Mouse (Mus musculus): ENCODE results near the gene Cdcp1. TPM values are rescaled to one million over a fixed set of nuclear protein-coding genes. Genes with fewer than 3 reads are reported as not detected.

Gene Cdcp1
- polyA plus RNA-seq, 1 experiment from 2014 or later, result 5.3 TPM

DNA sequence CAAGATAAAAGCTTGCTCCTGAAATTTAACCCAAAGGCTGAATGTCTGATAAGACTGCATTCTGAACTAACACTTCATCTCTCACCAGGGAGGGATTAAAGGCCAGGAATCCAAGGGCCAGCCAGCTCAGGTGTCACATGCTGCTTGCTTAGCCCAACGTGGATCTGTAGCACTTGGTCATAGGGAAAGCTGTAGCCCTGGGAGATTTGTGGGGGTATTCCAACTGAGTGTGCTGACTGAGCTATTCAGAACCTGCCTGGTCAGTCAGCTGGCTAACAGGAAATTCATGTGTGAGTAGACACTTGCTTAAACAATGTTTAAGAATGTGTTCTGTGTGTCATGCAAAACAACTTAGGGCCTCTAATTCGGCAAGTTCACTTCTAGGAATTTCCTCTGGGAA lies 9.3 kb downstream of the Cdcp1 start:
- H3K4me2 ChIP-seq (replicated peaks), result no peak overlapping the region
- no peaks in the 10 kb centered on the region for H3K9me3 ChIP-seq
- H3K9ac ChIP-seq, result no peak overlapping the region
- no peaks in the 10 kb centered on the region for H3K4me1 ChIP-seq
- no peaks in the 10 kb centered on the region for H3K36me3 ChIP-seq
- 33% methylated on average over 2 of the region's 2 CpGs for WGBS
- no peak for ATAC-seq (ENCODE audit: low FRiP score, low read depth)
- no peak overlapping the region for H3K27ac ChIP-seq
- no peak overlapping the region for H3K4me3 ChIP-seq
- no peaks in the 10 kb centered on the region for H3K27me3 ChIP-seq

DNA sequence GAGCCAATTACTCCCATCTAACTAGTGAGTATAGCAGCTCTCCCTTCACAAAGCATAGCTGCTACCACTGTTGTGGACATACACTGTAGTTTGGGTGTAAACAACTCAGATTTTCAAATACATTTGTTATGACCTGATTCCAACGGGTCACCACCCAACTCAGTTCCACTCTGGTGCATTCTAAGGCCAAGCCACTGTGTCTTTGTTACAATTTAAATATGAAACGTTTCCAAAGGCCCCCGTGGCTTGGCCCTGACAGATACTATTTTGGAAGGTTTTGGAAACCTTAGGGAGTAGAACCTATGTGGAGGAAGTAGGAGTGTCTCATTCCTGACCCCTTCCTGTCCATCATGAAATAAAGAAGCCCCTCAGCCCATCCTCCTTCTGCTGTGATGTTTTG lies 15.7 kb downstream of the Cdcp1 start:
- Histone ChIP-seq H3K27ac (no peak overlapping the region), H3K9ac (no peak overlapping the region), H3K4me2 (replicated peaks) (no peak overlapping the region), H3K9me3 (no peaks in the 10 kb centered on the region), H3K36me3 (no peaks in the 10 kb centered on the region), H3K4me3 (no peak overlapping the region), H3K4me1 (no peaks in the 10 kb centered on the region), H3K27me3 (no peaks in the 10 kb centered on the region)
- ATAC-seq (ENCODE audit: low FRiP score, low read depth), result no peak
- 76% methylated on average over 3 of the region's 3 CpGs for WGBS

DNA sequence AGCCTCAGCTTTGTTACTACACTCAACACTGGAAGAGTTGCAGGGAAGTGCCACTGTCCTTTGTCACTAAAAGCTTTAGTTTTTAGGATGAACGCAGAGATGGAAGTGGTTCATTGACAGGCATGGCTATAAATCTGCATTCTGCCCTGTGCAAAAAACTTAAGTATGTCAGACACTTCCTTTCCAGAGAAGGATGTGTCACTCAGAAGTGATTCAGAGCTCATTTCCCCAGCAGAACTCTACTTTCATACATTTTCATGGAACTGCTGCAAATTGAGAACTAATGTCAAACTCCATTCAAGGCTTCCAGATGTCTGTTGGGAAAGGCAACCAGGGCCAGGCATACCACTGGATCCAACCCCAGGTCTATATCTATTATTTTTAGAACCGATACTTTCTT lies 27.6 kb downstream of the Cdcp1 start:
- Histone ChIP-seq H3K9ac (no peak overlapping the region), H3K4me3 (no peak overlapping the region), H3K4me1 (no peaks in the 10 kb centered on the region), H3K27me3 (no peaks in the 10 kb centered on the region), H3K4me2 (replicated peaks) (no peak overlapping the region), H3K27ac (no peak overlapping the region), H3K9me3 (no peaks in the 10 kb centered on the region), H3K36me3 (no peaks in the 10 kb centered on the region)
- ATAC-seq (ENCODE audit: low FRiP score, low read depth), result no peak
- 70% methylated on average over 2 of the region's 2 CpGs for WGBS

DNA sequence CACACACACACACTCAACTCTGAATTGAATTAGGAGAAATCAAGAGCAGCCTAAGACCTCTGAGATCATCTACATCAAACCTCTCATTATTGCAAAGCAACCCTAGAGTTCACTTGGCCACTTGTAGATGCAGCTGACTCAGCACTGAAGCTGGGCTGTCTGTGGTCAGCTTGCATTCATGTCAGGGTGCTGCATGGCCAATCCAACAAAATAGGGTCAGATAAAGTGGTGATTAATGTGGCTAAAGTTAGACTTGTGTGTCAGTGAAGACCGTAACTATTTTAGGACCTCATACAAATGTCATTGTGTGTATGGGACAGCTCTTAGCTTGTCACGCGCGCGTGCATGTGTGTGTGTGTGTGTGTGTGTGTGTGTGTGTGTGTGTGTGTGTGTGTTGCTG lies 28.2 kb downstream of the Cdcp1 start:
- H3K4me1 ChIP-seq, result no peaks in the 10 kb centered on the region
- H3K27ac ChIP-seq, result no peak overlapping the region
- WGBS, result 98% methylated on average over 5 of the region's 5 CpGs
- no peak overlapping the region for H3K4me2 ChIP-seq (replicated peaks)
- H3K9ac ChIP-seq, result no peak overlapping the region
- no peaks in the 10 kb centered on the region for H3K36me3 ChIP-seq
- no peak for ATAC-seq (ENCODE audit: low FRiP score, low read depth)
- H3K27me3 ChIP-seq, result no peaks in the 10 kb centered on the region
- H3K4me3 ChIP-seq, result no peak overlapping the region
- no peaks in the 10 kb centered on the region for H3K9me3 ChIP-seq

DNA sequence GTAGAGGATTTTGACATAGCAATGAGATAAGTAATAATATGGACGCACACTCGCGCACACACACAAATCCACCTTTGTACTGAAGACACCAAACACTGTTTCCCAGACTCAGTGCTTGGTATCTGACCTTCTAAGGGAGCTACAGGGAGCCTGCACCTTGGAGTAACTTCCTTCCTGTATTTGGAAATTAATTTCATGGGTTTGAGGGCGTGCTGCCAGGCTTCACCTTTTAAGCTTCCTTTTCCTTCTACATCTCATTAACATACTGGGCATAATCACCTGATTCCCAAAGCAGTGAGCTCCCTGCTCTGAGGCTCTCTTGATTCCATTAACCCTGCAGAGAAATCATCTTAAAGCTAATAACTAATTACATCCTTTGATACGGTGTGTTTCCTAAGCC lies 29.7 kb downstream of the Cdcp1 start:
- Histone ChIP-seq H3K4me3 (no peak overlapping the region), H3K9ac (no peak overlapping the region), H3K4me2 (replicated peaks) (no peak overlapping the region), H3K4me1 (no peaks in the 10 kb centered on the region), H3K36me3 (no peaks in the 10 kb centered on the region), H3K27me3 (no peaks in the 10 kb centered on the region), H3K9me3 (no peaks in the 10 kb centered on the region), H3K27ac (no peak overlapping the region)
- no peak for ATAC-seq (ENCODE audit: low FRiP score, low read depth)
- WGBS, result 86% methylated on average over 5 of the region's 5 CpGs

DNA sequence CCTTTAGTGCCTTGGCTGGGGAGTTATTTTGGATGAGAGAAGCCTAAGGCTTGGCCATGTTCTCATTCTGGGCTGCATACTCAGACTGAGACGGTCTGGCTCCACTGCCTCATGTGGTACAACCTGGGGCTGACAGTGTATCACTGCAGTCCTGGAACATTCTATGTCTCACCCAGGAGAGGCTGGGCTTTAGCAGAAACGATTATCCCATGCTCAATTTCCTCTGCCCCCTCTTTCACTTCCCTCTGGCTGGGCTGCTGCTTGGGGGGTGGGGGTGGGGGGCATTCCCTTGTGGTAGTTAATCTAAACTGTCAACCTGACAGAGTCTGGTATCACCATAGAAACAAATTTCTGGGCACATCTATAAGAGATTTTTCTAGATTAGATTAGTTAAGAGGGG lies 30.3 kb downstream of the Cdcp1 start:
- ATAC-seq (ENCODE audit: low FRiP score, low read depth), result no peak
- Histone ChIP-seq H3K4me1 (no peaks in the 10 kb centered on the region), H3K9ac (no peak overlapping the region), H3K4me2 (replicated peaks) (no peak overlapping the region), H3K9me3 (no peaks in the 10 kb centered on the region), H3K27ac (no peak overlapping the region), H3K4me3 (no peak overlapping the region), H3K36me3 (no peaks in the 10 kb centered on the region), H3K27me3 (no peaks in the 10 kb centered on the region)
- WGBS, result 59% methylated on average over 2 of the region's 2 CpGs

DNA sequence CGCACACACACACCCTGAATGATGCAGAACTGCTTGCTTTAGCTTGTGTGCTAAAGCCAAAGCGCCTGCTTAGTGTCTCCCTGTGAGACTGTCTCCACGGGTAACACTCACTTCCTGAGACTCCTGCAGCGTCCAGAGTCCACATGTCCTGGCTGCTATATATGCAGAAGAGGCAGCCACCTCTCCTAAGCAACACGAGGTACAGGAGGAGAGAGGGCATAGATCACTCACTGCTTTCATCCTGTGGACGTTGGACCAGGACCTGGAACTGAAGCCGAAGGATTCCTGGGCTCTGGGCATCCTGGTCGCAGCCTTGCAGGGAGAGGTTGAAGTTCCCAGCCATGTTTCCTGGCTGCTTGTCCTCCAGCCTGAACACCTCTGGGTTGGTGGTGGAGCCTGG lies 32.6 kb downstream of the Cdcp1 start:
- ATAC-seq (ENCODE audit: low FRiP score, low read depth), result no peak
- Histone ChIP-seq H3K9ac (no peak overlapping the region), H3K4me3 (no peak overlapping the region), H3K27me3 (no peaks in the 10 kb centered on the region), H3K27ac (no peak overlapping the region), H3K4me2 (replicated peaks) (no peak overlapping the region), H3K9me3 (no peaks in the 10 kb centered on the region), H3K36me3 (no peaks in the 10 kb centered on the region), H3K4me1 (no peaks in the 10 kb centered on the region)
- WGBS, result 75% methylated on average over 8 of the region's 8 CpGs

DNA sequence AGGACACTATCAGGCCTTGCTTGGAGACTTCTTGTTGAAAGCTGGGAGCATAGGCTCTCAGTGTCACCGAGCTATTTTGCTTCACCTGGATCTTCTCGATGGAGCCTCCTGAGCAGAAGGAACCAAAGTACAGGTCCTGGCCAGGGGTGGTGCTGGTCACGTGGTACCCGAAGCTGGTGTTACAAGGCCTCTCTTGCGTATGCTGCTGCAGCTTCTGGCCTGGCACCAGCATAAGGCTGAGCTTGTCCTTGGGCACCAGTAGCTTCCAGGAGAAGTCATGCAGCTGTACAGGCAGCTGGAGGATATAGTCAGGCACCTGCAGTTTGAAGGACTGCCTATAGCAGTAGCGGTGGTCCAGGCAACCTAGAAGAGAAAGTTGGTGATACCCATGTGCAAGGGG lies 35.8 kb downstream of the Cdcp1 start:
- 91% methylated on average over 6 of the region's 6 CpGs for WGBS
- ATAC-seq (ENCODE audit: low FRiP score, low read depth), result no peak
- Histone ChIP-seq H3K4me2 (replicated peaks) (no peak overlapping the region), H3K4me3 (no peak overlapping the region), H3K4me1 (no peaks in the 10 kb centered on the region), H3K9me3 (no peaks in the 10 kb centered on the region), H3K27ac (no peak overlapping the region), H3K9ac (no peak overlapping the region), H3K36me3 (no peaks in the 10 kb centered on the region), H3K27me3 (no peaks in the 10 kb centered on the region)

DNA sequence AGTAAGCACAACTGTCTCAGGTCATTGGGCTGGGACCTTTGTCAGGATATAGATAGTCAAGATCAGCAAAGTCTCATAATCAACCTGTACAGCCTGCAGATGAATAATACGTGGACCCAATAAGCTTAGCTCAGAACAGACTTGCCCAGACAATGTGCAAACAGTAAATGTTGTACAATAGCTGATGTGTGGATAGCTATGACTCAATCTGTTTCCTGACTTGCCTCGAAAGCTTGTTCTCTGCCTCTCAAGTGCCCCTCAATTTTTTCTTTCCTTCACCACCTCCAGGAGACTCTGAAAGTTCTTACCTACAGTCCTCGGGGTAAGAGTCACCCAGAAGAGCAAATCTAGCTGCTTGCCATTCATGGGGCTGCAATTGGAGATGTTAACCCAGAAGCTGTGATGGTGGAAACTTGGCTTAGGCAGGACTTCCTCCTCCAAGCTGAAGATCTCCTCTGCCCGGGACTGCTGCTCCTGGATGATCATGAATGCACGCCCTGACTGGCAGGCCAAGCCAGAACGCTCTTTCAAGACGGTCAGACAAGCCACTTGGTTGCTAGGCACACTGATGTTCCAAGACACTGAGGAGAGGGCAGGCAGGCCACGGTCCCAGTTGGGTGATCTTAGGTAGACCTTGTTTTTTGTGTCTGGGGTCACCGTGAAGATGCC lies 38.3 kb downstream of the Cdcp1 start:
- no peak overlapping the region for H3K4me2 ChIP-seq (replicated peaks)
- no peak overlapping the region for H3K9ac ChIP-seq
- H3K27me3 ChIP-seq, result no peaks in the 10 kb centered on the region
- H3K36me3 ChIP-seq, result no peaks in the 10 kb centered on the region
- no peak for ATAC-seq (ENCODE audit: low FRiP score, low read depth)
- no peaks in the 10 kb centered on the region for H3K4me1 ChIP-seq
- H3K4me3 ChIP-seq, result no peak overlapping the region
- 88% methylated on average over 9 of the region's 9 CpGs for WGBS
- no peak overlapping the region for H3K27ac ChIP-seq
- no peaks in the 10 kb centered on the region for H3K9me3 ChIP-seq

DNA sequence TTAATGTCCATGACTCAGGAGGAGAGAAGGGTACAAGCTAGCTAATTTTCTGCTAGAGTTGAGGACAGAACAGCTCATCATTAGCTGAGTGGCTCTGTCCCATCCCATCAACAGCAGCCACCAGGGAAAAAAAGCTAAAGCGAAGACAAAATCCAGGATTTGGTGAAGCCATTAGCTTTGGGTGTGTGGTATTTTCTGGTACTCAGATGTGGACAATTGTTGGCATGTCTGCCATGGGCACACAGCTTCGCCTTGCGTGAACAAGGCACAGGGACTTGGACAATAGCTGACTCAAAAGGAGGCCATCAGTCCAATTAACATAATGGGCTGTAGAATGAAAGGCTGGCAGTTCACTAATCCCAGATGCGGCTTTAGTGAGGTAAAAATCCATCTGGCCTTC lies 41.5 kb downstream of the Cdcp1 start:
- H3K9me3 ChIP-seq, result no peaks in the 10 kb centered on the region
- H3K9ac ChIP-seq, result no peak overlapping the region
- no peak overlapping the region for H3K4me2 ChIP-seq (replicated peaks)
- H3K4me1 ChIP-seq, result no peaks in the 10 kb centered on the region
- ATAC-seq (ENCODE audit: low FRiP score, low read depth), result no peak
- no peak overlapping the region for H3K27ac ChIP-seq
- no peaks in the 10 kb centered on the region for H3K36me3 ChIP-seq
- H3K4me3 ChIP-seq, result no peak overlapping the region
- no peaks in the 10 kb centered on the region for H3K27me3 ChIP-seq
- 55% methylated on average over 4 of the region's 4 CpGs for WGBS

DNA sequence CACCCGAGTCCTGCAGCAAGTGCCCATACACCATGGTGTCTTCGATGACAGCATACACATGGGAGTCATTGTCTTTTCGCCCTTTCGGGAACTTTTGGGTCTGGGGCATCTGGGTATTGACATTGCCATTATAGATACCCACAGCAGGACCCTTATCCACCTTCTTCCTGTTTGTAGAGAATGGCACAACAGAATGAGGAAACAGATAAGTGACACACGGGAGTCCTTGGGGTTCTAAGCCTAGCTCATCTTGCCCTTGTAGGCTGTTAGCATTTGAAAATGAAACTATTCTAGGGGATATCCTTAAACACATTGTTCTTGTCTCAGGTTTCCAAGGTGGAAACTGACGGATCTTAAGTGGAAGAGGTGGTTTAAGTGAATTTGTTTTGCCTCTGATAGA lies 42.1 kb downstream of the Cdcp1 start:
- 90% methylated on average over 6 of the region's 6 CpGs for WGBS
- no peaks in the 10 kb centered on the region for H3K9me3 ChIP-seq

DNA sequence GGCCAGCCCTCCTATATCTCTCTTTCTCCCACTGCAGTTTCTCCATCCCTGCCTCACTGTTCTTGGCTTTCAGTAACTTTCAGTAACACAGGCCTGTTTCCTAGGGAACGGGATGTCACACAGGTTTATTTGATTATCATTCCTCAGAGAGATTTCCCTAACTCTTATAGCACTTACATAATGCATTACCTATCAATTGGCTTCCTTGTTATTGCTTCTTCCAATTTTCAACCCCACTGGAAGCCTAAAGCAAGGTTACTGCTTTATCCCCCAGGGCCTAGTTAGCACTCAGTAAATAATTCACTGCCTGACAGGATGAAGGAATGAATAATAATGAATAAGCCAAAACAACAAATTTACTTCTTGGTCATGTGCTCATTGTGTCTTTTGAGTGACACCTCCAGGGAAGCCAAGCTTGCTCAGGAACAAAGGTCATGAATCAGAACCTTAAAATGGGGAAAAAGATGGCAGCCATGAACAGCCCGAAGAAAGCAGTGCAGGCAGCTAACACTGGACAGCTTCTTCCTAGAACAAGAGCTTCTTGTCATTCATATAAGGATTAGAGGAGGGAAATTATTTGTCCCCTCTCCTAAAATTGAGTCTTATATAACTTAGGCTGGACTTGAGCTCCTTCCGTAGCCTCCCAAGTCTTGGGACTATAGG lies 49.9 kb downstream of the Cdcp1 start:
- no peaks in the 10 kb centered on the region for H3K9me3 ChIP-seq
- no peak for ATAC-seq (ENCODE audit: low FRiP score, low read depth)
- H3K27ac ChIP-seq, result no peak overlapping the region
- no peaks in the 10 kb centered on the region for H3K27me3 ChIP-seq
- no peaks in the 10 kb centered on the region for H3K4me1 ChIP-seq
- no peak overlapping the region for H3K9ac ChIP-seq
- no peaks in the 10 kb centered on the region for H3K36me3 ChIP-seq
- whole genome bisulfite sequencing, result 73% methylated on average over 3 of the region's 3 CpGs
- no peak overlapping the region for H3K4me3 ChIP-seq
- no peak overlapping the region for H3K4me2 ChIP-seq (replicated peaks)

More for the DNA sequence above, 42.1 kb downstream of the Cdcp1 start:
- H3K27me3 ChIP-seq, result no peaks in the 10 kb centered on the region
- H3K36me3 ChIP-seq, result no peaks in the 10 kb centered on the region
- H3K9ac ChIP-seq, result no peak overlapping the region
- H3K4me1 ChIP-seq, result no peaks in the 10 kb centered on the region
- H3K4me2 ChIP-seq (replicated peaks), result no peak overlapping the region
- no peak overlapping the region for H3K27ac ChIP-seq
- ATAC-seq (ENCODE audit: low FRiP score, low read depth), result no peak
- H3K4me3 ChIP-seq, result no peak overlapping the region
